Mouse (Mus musculus): ENCODE measurements at regions not wholly inside any gene's neighbourhood (a gene's known extent, or its start where the extent isn't known, plus 50 kb on each side); places are given as distances from the start of the nearest gene placed in this dataset.
"Not testable (repeated sequence)": the region's sequence is repeated elsewhere in the genome, so short reads cannot be mapped to it uniquely, and the experiment has no call there.

DNA sequence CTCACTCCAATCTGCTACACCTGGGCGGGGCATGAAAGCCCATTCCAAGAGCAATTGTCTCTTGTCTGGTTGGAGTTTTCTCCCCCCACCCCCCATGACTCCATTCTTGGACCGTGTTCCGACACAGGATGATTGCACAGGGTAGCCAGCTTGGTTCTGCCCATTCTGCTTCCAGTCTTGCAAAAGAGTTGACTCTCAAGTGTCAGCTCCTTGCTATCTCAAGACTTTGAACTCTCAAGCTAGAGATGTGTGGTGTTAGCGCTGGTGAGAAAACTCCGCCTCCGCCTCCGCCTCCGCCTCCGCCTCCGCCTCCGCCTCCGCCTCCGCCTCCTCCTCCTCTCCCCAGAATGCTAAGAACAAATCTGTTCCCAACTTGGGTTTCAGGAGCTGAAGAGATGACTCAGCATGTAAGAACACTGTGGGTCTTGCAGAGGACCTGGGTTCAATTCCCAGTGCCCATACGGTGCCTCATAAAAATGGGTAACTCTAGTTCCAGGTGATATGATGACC is 135.1 kb downstream of the Bcat1 start:
- in situ Hi-C loops (cut with MboI, MseI): no loop called here

DNA sequence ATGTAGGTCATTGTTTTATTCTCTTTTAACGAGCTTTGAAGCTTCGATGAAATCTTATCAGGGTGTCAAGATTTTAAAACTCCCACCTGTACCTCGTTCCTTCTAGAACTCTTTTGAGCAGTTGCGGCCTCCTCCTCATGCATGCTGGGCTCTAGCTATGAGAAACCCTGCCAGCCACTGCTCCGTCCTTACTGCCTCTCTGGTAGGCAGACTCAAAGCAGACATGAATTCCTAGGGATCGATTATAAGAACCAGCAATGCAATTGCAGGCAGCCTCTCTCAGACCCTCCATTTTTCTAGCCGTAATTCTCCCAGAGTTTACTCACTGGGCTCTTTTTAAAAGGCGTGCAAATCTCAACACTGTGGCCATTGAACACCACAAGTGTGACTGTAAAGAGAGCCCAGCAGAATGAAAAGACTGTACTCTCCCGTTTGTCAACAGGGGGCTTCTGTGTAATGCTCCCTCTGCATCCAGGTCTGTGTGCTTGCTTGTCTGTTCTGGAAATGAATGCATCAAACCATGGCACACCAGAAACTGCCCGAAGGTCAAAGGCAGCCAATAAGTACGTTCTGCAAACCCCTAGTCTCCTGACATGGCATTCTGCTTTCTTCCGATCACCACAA is 137.3 kb downstream of the Bcat1 start:
- in situ Hi-C loops (cut with MboI, MseI): no loop called here

DNA sequence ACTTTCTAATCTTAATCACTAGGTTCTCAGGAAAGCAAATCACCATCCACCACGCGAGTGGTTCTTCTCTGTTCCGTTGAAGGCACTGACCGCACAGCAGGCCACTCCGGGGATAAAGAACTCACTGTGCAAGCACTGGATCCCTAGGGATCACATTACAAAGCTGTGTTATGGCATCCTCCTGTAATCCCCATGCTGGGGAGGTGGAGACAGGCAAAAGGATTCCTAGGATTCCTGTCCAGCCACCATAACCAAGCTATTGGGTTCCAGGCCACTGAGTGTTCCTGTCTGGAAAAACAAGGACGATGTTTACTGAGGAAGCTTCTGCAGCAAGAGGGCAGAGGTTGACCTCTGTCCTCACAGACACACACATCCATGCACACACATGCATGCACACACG is 138.8 kb downstream of the Bcat1 start:
- in situ Hi-C loops (cut with MboI, MseI): no loop called here

DNA sequence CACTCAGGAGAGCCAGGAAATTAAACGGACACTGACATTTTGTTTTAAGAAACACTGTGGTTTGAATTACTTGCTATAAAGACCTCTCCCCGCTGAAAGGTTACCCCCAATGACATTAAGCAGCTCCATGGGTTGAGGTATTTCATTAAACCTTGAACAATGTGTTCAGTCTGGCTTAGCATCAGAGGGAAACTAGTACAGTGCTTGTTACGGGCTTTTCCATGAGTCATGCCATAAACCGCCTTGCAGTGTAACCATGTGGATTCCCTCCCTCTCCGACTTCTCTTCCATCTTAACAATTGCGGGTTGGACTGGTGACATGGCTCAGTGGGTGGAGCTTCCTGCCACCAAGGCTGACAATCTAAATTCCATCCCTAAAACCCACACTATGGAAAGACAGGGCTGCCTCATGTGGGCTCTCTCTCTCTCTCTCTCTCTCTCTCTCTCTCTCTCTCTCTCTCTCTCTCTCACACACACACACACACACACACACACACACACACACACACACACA is 142.2 kb downstream of the Bcat1 start:
- in situ Hi-C loops (cut with MboI, MseI): no loop called here

DNA sequence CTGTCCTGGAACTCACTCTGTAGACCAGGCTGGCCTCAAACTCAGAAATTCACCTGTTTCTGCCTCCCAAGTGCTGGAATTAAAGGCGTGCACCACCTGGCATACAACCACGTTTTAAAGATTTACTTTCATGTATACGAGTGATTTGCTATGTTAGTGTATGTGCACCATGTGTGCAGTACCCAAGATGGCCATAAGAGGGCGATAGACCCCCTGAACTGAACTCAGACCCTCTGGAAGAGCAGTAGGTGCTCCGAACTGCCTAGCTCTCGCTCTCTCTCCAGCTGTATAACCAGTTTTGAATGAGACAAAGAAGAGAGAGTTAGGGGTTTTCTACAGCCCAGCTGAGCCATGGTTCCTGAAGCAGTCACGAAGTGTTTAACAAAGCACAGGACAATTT is 143.6 kb downstream of the Bcat1 start:
- in situ Hi-C loops (cut with MboI, MseI): no loop called here

DNA sequence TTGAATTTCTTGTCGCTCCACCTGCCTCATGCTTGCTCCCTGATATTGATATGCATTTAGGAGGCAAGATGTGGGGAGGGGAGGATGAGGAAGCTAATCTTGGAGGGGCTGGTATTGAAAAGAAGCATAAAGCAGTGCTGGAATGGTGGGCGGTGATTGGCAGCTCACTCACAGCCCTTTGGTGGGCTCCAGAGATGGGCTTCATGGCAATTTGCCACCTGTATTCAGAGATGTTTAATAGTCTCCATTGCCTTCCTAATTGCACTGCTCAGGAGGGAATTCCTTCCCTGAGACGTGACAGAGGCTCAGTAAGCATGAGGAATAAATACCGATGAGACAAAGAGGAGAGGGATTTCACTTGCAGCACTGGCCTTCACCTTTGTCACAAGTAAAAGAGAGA is 146.0 kb downstream of the Bcat1 start:
- in situ Hi-C loops (cut with MboI, MseI): no loop called here

DNA sequence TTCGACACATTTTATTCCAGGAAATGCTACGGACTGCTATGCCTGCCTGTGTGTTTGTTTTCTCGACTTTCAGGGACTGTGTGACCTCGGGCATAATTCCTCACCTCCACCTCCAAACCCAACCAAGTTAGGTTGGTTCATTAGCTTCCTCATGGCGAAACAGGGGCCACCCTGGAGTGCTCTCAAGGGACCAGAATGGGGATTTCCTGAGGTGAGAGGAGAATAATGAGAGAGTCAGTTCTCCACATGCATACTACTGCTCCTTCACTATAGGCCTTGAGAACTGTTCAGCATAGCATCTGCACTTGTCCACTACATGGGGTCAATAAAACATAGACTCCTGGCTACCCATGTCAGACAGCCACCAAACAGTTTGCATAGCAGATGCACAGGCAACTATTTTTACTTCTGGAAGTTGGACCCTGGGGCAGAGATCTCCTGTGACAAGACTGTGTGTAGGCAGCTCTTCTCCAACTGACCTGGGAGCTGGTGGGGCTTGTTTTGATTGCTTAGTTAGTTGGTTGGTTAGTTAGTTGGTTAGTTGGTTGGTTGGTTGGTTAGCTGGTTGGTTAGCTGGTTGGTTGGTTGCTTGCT is 146.6 kb downstream of the Bcat1 start:
- in situ Hi-C loops (cut with MboI, MseI): no loop called here

DNA sequence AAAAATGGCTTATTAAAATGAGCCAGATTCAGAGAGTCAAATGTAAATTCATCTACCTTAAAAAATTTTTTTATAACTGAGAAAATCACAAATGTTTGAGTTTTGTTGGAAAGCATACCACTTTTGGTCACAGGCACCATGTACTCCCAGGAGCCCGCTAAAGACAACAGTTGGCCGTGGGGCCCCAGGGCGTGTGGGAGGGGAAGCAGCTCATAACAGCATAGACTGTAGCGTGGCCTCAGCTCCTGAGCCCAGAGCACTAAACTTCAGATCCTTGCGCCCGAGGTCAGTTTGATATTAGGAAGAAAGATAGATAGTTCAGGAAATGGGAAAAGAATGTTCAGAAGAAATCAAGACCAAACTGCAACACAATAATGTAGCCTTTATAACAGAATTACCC is 145.8 kb upstream of the Sox5 start:
- in situ Hi-C loops (cut with MboI, MseI): no loop called here

DNA sequence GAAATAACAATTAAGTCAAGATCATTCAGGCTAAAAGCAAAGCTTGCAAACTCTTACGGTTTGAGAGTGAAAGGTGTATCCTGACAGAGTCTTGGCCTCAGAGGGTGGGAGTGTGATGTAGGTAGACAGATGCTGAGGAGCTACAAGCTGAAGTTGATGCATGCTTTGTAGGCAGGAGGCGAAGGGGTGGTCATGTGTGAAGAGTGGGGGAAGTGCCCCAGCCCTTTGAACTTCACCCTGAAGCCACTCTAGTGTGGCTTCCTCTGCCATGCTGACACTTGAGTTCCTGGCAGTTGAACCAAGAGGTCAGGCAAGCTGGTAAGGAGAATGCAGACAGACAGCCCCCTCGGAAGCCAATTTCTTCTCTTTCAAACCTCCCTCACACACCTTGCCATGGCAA is 141.0 kb upstream of the Sox5 start:
- in situ Hi-C loops (cut with MboI, MseI): no loop called here

DNA sequence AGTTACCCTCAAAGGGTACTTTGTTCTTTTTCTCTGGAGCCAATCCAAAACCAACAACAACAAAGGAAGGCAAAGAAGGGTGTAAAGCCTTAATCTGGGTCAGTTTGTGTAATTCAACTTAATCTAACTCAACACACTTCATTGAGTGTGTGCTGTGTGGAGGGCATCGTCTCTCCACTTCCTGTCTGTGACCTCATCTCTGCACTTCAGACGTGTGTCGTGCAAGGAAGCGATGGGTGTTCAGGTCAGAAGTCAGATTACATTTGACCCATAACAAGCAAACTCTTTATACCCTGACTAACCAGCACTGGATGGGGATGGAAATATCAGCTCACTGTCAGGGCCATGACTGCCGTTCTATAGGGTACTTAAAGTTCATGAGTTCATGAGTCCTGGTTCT is 138.0 kb upstream of the Sox5 start:
- in situ Hi-C loops (cut with MboI, MseI): loop anchor here (5.0 kb wide), 1 partner anchor 57 kb away; no protein-coding TSS in a partner anchor

DNA sequence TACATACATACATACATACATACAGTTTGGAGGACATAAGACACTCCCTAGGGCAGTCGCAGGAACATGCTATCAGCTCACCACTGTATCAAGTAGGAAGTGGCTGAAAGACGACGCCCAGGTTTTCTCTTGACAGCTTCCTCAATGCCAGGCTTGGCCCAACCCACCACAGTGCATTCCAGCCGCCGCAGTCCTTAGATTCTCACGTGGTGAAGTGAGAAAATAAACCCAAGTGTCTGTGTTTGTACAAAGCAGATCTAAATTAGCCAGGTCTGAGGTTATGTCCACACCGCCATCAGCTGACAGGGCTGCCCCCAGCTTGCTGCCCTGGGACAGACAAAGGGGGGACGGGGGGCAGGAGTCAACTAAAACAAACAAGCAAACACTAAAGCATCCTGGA is 135.4 kb upstream of the Sox5 start:
- in situ Hi-C loops (cut with MboI, MseI): loop anchor here (5.0 kb wide), 1 partner anchor 55 kb away; no protein-coding TSS in a partner anchor

DNA sequence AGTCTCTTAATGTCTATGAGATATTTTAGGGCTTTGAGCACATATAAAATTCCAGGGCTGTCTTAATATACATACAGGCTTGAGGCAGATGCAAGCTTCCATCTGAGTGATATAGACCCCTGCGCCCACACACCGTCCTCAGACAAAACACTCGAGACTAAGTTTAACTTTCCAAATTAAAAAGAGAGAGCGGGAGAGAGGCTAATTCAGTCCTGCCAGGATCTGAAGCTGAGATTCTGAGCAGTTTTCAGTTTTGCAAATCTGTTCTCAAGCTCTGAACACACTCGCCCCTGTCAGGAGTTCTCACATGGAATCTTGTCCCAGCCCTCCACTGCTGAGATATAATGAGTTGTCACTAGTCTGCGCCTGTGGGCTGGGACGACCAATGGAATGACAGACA is 130.0 kb upstream of the Sox5 start:
- in situ Hi-C loops (cut with MboI, MseI): no loop called here

DNA sequence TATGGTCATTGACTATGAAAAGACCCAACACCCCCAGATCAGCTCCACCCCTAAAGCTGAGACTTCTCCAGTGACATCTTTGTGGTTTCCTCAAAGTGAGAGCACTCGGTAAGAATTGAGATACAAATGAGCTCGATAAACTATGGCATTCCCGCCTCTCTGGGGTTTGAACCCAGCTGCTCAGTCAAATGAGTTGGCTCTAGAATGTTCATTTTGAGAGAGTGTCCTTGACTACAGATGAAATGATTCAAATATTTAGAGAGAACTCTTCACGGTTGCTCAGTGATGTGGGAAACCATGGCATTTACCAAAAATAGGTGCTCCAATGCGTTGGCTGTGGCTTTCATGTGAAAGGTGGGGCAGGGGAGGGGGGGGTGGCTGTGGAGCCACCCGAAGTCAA is 128.6 kb upstream of the Sox5 start:
- in situ Hi-C loops (cut with MboI, MseI): no loop called here

DNA sequence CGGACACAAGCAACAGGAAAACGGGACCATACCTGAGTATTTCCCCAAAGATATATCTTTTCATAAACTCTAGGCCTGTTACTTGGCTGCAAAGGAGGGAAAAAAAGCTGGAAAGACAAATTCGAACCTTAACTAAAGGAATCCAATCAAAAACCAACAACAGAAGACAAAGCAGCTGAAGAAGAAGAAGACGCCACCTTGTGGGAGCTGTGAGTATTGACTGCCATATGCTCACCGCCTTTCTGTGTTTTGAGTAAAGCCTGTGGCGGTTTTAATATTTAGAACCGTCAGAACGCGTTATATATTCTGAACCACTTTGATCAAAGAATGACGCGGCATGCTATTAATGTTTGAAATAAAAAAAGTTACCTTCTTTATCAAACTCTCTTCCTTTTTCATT is 126.9 kb upstream of the Sox5 start:
- in situ Hi-C loops (cut with MboI, MseI): no loop called here

DNA sequence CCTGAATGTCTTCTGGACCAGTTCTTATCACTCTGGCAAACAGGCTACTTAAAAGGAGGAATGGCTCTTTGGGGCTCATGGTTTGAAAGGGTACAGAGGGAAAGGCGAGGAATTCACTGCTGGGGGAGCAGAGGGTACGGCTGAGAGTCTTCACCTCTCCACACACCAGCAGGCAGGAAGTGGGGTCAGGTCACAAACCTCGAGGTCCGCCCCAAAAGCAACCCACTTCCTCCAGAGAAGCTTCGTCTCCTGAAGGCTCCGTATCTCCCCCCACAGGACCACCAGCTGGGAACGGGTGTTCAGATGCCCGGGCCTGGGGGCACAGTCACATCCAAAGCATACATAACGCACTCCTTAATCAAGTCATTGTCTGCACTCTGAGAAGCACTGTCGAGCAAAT is 121.4 kb upstream of the Sox5 start:
- in situ Hi-C loops (cut with MboI, MseI): no loop called here

DNA sequence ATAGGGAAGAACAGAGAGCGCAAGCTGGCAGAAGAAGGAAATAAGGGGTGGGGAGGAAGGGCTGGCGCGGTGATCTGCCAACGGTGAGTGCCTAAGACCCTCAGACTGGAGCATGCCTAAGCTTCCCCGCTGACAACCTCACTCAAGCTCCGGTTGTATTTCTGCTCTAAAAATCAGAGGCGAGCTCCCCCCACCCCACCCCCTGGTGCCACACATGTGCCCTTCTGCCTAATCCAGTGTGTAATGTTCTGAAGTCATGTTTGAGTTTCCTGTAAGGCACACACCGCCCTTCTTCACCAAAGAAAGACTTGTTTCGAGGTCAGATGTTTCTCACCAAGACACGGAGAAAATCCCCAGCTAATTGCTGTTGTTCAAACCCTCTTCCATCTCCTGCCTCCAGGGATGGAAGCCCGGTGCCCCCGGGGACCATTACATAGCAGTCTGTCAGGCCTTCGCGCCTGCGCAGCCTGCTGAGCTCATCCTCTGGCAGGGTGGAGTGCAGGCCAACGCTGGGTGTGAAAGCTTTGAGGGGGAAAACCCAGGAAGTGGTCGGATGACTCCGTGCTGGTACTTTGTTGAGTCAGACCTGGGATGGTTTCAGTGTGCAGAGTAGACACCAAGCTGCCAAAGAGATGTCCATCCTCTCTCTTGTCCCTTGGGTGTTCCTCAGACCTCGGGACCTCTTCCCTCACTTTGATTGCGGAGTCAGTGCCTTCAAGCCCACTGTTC is 120.7 kb upstream of the Sox5 start:
- in situ Hi-C loops (cut with MboI, MseI): no loop called here

DNA sequence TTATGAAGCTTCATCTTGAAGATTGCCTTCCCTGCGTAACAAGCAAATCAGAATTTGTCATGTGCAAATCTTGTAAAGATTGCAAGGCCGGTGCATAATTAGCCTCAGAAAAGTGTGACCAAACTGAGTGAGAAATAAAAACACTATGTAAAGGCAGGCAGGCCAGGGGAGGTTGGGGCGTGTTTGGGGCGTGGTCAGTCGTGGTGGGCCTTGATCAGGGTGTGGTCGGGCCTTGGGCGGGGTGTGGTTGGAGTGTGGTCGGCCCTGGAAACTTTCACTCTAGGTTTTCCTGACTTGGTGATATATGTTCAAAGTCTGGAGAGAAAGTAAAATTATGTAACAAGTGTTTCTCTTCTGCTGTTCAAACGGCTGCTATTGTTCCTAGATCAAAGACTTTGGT is 120.0 kb upstream of the Sox5 start:
- in situ Hi-C loops (cut with MboI, MseI): no loop called here

DNA sequence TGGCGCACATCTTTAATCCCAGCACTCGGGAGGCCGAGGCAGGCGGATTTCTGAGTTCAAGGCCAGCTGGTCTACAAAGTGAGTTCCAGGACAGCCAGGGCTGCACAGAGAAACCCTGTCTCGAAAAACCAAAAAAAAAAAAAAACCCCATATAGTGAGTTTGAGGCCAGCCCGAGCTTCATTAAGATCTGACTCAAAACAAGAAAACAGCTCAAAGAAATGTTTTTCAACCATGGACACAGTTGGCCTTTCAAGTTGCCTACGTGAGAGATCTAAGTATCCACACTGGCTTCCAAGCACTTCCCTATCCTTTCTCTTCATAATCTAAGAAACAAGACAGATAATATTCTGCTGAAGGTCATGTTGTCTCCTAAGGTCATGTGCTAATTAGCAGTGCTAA is 119.1 kb upstream of the Sox5 start:
- in situ Hi-C loops (cut with MboI, MseI): not testable (repeated sequence)

DNA sequence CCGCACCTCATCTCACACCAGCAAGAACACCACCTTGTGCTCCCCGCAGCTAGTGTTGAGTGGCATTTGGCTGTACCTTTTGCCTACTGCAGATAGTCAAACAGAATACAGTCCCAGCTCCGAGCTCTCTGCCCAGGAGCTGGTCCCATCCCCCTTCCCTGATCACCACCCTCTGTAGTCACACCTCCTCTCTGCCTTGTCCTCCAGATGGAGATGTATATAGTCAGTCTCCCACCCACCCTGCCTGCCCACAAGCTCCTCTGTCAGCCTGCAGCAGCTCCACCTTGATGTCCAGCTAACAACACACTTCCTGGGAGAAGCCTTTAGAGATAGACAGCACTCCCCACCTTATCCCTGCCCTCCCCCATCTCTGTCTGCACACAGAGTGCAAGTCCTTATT is 115.7 kb upstream of the Sox5 start:
- in situ Hi-C loops (cut with MboI, MseI): no loop called here

DNA sequence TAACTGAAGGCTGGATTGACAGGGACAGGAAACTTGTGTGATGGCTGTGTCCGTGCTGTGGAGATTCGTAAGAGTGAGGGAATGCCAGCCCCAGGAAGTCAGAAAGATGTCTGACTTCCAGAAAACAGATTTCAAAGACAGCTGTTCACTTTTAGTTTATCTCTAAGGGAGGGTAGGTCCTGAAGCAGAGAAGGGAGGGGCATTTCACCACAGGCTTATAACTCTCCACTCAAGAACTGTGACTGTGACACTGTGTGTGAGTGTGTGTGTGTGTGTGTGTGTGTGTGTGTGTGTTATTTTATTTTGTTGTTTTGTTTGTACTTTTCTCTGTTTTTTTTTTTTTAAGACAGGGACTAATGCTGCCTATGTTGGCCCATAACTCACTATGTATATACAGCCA is 109.1 kb upstream of the Sox5 start:
- in situ Hi-C loops (cut with MboI, MseI): no loop called here

DNA sequence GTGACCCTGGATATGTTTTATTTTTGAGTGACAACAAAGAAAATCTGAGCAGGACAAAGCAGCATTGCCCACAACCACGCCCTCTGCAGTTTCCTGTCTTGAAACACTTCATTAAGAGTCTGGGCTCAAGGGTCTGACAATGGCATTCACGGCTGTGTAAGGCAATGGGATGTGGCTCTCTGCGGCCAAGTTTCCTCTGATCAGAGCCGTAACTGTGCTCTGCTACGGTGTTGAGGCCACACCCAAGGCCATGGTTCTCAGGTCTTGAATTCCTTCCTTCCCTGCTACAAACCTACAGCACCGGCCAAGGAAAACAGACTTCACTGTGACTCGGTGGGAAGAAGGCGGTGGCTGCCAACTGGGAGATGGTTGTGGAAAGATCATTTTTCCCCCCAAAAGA is 108.4 kb upstream of the Sox5 start:
- in situ Hi-C loops (cut with MboI, MseI): no loop called here

DNA sequence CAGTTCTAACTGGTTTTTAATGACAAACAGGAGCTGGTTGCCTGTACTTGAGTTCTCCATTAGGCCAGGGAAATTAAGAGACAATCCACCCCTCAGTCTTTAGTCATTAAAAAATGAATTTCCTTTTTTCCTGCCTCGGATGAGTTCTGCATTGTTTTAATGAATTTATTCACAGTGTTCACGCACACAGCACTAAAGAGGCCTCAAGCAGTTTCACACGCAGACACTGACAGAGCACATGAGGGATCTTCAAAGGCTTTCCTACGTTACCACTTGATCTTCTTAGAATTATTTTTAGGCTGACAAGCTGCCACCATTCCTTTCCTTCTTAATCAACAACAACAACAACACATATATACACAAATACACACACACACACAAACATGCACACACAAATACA is 101.3 kb upstream of the Sox5 start:
- in situ Hi-C loops (cut with MboI, MseI): no loop called here

DNA sequence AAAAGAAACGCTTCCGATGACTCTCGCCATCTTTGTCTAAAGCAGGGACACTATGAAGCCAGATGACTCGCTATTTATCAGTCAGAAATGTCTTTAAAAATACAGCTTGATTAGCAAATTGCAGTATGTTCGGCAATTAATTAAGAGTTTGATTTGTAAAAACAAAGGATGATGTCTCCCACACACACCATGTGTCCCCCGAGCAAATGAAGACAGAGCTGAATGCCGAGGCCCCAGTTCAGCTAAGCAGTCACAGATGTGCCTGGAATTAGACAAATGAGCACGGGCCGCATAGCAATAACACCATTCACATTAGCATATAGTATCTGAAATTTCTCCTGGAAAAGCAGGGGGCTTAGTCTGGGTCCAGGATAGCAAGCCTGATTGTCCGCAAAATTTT is 98.3 kb upstream of the Sox5 start:
- in situ Hi-C loops (cut with MboI, MseI): no loop called here
